Mouse (Mus musculus) megakaryocyte, embryonic 14.5 days (primary cell): ENCODE results near the gene Fam155a.

Source experiments
- FLI1 ChIP-seq: IDR thresholded peaks from 2 replicates; pipeline ENCODE4 v1.6.1; 2012; ENCODE audit warnings: low read length, inconsistent platforms, mixed read lengths
- GATA1 ChIP-seq: IDR thresholded peaks from 3 replicates; pipeline ENCODE4 v1.6.1; 2012; ENCODE audit warnings: mixed read lengths, low read length, inconsistent platforms, borderline replicate concordance

DNA sequence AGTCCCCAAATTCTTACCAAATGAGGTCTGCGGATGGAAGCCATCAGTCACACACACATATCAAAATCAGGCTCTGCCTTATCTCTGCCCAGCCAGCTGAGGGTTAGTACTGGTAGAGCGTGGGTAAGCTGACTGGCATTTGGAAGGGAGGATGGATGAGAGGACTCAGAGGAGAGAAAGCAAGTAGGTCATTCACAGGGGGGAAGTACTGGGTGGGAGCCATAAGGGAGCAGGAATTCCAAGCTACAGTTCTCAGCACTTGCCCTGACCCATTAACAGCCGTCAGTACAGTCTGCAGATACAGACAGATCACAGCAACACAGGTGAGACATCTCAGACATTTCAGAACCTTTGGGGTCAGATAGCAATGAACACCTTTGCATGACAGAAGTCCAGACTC, 300.8 kb downstream of the Fam155a start:
- TF ChIP-seq FLI1, result no peak
- TF ChIP-seq GATA1, result no peak
